Mouse (Mus musculus) heart, embryonic 12.5 days (tissue): Measurements from ENCODE around the gene Ppp1r14c. TPM values are rescaled to one million over a fixed set of nuclear protein-coding genes. Genes with fewer than 3 reads are reported as not detected.

Experiments
- ATAC-seq: fragments of 200-750 bp; cut with Nextera tagmentation; 2 replicates; pipeline ENCODE4 v1.8.0; 2017; ENCODE audit warnings: moderate TSS enrichment, moderate library complexity; ENCODE audit not compliant: insufficient number of reproducible peaks, low FRiP score
- H3K27ac ChIP-seq: fragments of 300-500 bp; sonication (generic); 2 replicates; pipeline ENCODE4 v1.5.1; 2016; ENCODE audit warnings: mild to moderate bottlenecking, moderate library complexity; ENCODE audit not compliant: poor library complexity, severe bottlenecking
- H3K27me3 ChIP-seq: fragments of 300-500 bp; sonication (generic); replicated peaks from 2 replicates; pipeline ENCODE4 v1.6.1; 2016; ENCODE audit warnings: mild to moderate bottlenecking, moderate library complexity
- H3K36me3 ChIP-seq: fragments of 300-500 bp; sonication (generic); 2 replicates; pipeline ENCODE4 v1.6.1; 2016; ENCODE audit warnings: mild to moderate bottlenecking, moderate library complexity
- H3K4me1 ChIP-seq: fragments of 300-500 bp; sonication (generic); replicated peaks from 2 replicates; pipeline ENCODE4 v1.6.1; 2016; ENCODE audit warnings: mild to moderate bottlenecking
- H3K4me2 ChIP-seq: fragments of 300-500 bp; sonication (generic); 2 replicates; pipeline ENCODE4 v1.6.1; 2016; ENCODE audit warnings: mild to moderate bottlenecking, moderate library complexity
- H3K4me3 ChIP-seq: fragments of 300-500 bp; sonication (generic); 2 replicates; pipeline ENCODE4 v1.5.1; 2016; ENCODE audit warnings: mild to moderate bottlenecking
- H3K9ac ChIP-seq: fragments of 300-500 bp; sonication (generic); 2 replicates; pipeline ENCODE4 v1.6.1; 2016; ENCODE audit warnings: mild to moderate bottlenecking, moderate library complexity
- H3K9me3 ChIP-seq: fragments of 300-500 bp; sonication (generic); replicated peaks from 2 replicates; pipeline ENCODE4 v1.6.1; 2016; ENCODE audit warnings: mild to moderate bottlenecking, moderate library complexity
- WGBS: fragments of 180-500 bp; shearing (Covaris S2); methylation state at CpG from one replicate; pipeline ENCODE4 v1.1.7; 2016; 5-methylcytosine and 5-hydroxymethylcytosine counted together
- polyA plus RNA-seq: library from polyadenylated mRNA; unstranded; fragments of >200 nt; fragmentation: Nextera tagmentation; extraction: Ambion mirVana; gene quantifications from 2 replicates; pipeline ENCODE4 v1.2.1, GENCODE M21; 2016

The Ppp1r14c gene
- polyA plus RNA-seq, result 217 and 222 TPM in 2 replicates

DNA sequence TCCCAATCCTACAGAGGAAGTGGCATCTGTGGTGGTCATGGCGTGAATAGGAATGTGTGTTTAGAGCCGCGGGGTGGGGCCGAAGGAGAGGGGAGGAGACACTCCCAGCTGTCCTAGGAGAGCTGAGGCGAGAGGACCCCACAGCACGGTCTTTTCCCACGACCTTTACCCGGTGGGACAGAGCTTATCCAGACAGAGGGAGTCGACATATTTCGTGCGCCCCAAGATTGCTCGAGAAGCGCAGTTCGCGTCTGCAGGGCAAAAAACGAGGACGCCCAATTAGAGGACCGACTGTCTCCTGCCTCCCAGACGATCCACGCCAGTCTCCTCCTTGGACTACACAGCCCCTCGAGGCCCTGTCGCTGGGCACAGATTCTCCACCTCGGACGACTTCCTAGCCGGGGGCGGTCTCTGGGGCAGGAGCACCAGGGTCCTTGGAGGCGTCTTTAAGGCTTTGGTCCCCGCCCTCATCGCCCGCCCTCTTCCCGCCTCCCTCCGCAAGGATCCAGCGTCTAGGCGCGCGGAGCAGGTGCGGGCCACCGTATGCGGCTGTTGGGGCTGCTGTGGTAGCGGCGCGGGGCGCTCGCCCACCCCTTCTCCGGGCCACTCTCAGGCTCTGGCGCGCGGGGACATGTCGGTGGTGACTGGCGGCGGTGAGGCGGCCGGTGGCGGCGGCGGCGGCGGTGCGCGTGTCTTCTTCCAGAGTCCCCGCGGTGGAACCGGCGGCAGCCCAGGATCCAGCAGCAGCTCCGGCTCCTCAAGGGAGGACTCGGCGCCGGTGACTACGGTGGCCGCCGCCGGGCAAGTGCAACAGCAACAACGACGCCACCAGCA is at the start of gene Ppp1r14c:
Gene Ppp1r14c (plus strand): TSS at position 22 of the 834 bp plus-strand sequence.
- Histone ChIP-seq H3K9me3 (no peaks in the 10 kb centered on the region), H3K27me3 (no peaks in the 10 kb centered on the region), H3K4me1 (peaks cover 14% of the 10 kb centered on the region), H3K36me3 (peaks cover 7% of the 10 kb centered on the region; the same call in 1 of the 2 replicates), H3K9ac (peak within 1 kb of the TSS; percentile 88), H3K4me3 (peak within 1 kb of the TSS; percentile 86), H3K27ac (peak within 1 kb of the TSS; percentile 84), H3K4me2 (peak within 1 kb of the TSS; percentile 74)
- ATAC-seq, result peak; percentile 86
- WGBS, result under 1% methylated on average over 73 of the region's 74 CpGs

DNA sequence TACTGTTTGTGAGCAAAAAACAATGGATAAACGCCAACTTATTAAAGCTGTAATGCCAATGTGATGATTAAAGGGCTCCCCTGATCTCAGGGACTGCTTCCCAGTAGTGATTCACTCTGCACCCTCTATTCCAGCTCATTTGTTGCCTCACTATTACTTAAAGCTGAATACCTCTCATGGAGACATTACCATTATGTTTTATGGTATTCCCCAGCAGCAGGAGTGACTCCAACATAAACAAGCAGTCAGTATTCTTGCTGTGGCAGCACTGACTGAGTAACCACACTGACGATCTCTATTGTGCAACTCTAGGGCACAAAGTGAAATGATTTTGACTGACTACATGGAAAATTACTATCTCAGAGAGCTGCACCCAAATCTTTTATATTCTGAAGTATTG is 44.5 kb upstream of the Ppp1r14c start:
- Histone ChIP-seq H3K9ac (no peak overlapping the region), H3K27ac (no peak overlapping the region), H3K4me2 (no peak overlapping the region), H3K9me3 (0 out of 2 replicates have a peak, but pooled peaks cover 3% of the 10 kb centered on the region), H3K36me3 (no peaks in the 10 kb centered on the region), H3K27me3 (no peaks in the 10 kb centered on the region), H3K4me3 (no peak overlapping the region), H3K4me1 (no peaks in the 10 kb centered on the region)
- WGBS, result 85% methylated on average over 2 of the region's 2 CpGs
- ATAC-seq, result no peak

DNA sequence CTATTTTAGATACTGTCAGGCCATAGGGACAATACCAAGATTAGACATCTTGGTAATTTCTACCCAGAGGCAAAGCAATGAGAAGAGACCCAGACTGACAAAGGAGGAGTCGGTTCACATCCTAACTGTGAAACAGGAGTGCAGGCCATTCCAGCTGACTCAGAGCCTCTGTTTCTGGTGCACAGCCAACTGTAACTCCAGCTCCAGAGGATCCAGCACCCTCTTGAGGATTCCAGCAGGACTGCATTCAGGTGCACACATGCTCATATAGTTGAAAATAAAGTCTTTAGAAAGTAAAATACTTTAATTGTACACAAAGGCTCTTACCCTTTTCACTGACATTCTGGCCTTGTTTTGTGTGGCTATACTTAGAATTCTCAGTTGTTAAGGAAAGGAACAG is 40.4 kb upstream of the Ppp1r14c start:
- 69% methylated on average over 1 of the region's 1 CpGs for WGBS
- H3K4me1 ChIP-seq, result no peaks in the 10 kb centered on the region
- 0 out of 2 replicates have a peak, but pooled peaks cover 3% of the 10 kb centered on the region for H3K9me3 ChIP-seq
- no peaks in the 10 kb centered on the region for H3K27me3 ChIP-seq
- H3K36me3 ChIP-seq, result no peaks in the 10 kb centered on the region
- no peak overlapping the region for H3K4me3 ChIP-seq
- no peak overlapping the region for H3K27ac ChIP-seq
- no peak for ATAC-seq
- H3K9ac ChIP-seq, result no peak overlapping the region
- H3K4me2 ChIP-seq, result no peak overlapping the region

DNA sequence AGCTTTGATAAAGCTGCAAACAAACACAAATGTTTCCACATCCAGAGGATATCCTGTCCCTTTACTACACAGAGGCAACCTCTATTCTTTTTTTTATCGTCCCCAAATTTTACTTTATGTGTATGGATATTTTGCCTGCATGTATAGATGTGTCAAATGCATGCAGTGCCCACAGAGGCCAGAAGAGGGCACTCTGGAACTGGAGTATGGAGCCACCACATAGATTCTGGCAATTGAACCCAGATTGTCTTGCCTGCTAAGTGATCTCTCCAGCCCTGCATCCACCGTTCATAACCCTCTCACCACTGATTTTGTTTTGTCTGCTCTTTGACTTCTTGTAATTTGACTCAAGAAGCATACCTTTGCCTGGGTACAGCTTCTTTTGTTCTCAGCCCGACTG is 33.0 kb upstream of the Ppp1r14c start:
- peaks cover 20% of the 10 kb centered on the region for H3K4me1 ChIP-seq
- no peak overlapping the region for H3K4me3 ChIP-seq
- no peaks in the 10 kb centered on the region for H3K36me3 ChIP-seq
- no peak overlapping the region for H3K9ac ChIP-seq
- no peak overlapping the region for H3K27ac ChIP-seq
- peak; percentile 42 for ATAC-seq
- no peaks in the 10 kb centered on the region for H3K9me3 ChIP-seq
- 22% methylated on average over 3 of the region's 3 CpGs for WGBS
- H3K27me3 ChIP-seq, result no peaks in the 10 kb centered on the region
- no peak overlapping the region for H3K4me2 ChIP-seq

DNA sequence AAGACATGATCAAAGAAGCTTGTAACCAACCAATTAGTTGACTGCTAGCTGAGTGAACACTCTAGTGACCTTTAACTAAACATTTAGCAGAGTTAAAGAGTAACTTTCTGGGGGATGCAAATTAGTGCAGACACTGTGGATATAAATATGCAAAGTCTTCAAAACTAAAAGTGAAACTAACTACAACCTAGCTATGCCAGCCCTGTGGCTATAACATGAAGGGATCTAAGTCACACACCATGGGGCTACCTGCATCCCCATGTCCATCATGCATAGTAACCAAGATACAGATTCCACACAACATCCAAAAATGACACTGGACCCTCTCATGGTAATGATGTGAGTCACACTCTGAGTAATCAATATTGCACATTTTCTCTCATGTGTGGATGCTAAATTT is 31.3 kb upstream of the Ppp1r14c start:
- Histone ChIP-seq H3K27ac (no peak overlapping the region), H3K9ac (no peak overlapping the region), H3K4me3 (no peak overlapping the region), H3K4me2 (no peak overlapping the region), H3K9me3 (no peaks in the 10 kb centered on the region), H3K36me3 (no peaks in the 10 kb centered on the region), H3K27me3 (no peaks in the 10 kb centered on the region), H3K4me1 (peaks cover 27% of the 10 kb centered on the region)
- ATAC-seq, result no peak

DNA sequence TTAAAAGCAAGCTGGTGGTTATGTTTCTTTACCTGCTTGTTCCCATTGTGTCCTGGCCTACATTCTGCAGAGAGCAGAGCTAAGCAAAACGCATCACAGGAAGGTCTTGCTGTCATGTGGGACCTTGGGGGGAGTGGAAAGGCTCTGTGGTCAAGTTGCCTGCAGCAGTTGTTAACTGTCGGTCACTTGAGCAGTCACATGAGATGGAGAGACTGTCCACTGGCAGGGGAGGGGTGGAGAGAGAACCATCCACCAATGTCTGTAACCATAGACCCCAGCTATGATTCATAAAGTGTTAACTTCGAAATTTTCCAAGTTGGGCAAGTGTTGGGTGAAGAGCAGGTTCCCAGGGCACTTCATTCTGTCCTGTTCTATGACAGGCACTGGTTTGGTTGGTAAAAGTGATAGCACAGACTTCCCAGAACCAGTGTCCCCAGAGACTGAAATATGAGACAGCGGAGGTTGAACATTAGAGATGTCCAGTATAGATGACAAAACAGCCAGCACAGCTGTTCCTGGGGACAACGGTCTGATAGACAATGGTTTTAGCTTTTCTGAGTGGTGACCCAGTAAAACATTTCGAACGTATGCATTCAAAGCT is 29.0 kb upstream of the Ppp1r14c start:
- H3K36me3 ChIP-seq, result no peaks in the 10 kb centered on the region
- H3K4me2 ChIP-seq, result no peak overlapping the region
- H3K4me1 ChIP-seq, result peaks cover 33% of the 10 kb centered on the region
- H3K27me3 ChIP-seq, result no peaks in the 10 kb centered on the region
- WGBS, result 32% methylated on average over 7 of the region's 7 CpGs
- H3K4me3 ChIP-seq, result no peak overlapping the region
- 0 out of 2 replicates have a peak, but pooled peaks have one; percentile 27 for ATAC-seq
- no peaks in the 10 kb centered on the region for H3K9me3 ChIP-seq
- no peak overlapping the region for H3K9ac ChIP-seq
- peak overlapping the region; percentile 95 for H3K27ac ChIP-seq

DNA sequence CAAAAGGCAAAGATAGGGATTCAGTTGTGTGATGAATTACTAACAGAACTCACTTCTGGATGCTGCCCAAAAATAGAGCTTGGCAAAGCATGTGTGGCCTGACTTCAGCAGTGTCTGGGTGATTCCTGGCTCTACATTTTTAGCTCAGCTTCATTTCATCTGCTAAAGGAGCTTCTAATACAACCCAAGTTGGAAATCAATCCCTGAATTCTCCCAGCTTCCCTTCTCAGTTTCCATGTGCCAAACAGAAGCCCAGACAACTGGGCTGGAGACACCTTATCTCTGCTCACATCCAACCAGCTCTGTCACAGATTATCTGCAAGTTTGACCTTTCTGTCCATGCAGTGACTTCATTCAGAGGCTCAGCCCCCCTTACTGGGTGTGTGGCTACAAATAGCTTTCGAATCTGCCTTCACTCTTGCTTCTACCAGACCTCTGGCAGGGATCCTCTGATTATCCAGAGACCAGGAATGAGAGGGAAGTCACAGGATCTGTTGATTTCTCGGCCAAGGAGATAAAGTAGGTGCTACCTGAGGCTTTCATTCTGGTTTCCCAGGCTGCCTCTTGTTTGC is 28.4 kb upstream of the Ppp1r14c start:
- Histone ChIP-seq H3K4me1 (peaks cover 33% of the 10 kb centered on the region), H3K27ac (peak overlapping the region; percentile 95), H3K9ac (no peak overlapping the region), H3K9me3 (no peaks in the 10 kb centered on the region), H3K27me3 (no peaks in the 10 kb centered on the region), H3K36me3 (no peaks in the 10 kb centered on the region), H3K4me3 (no peak overlapping the region), H3K4me2 (peak overlapping the region; percentile 35; the same call in 1 of the 2 replicates)
- 11% methylated on average over 2 of the region's 2 CpGs for WGBS
- peak; percentile 74 for ATAC-seq

DNA sequence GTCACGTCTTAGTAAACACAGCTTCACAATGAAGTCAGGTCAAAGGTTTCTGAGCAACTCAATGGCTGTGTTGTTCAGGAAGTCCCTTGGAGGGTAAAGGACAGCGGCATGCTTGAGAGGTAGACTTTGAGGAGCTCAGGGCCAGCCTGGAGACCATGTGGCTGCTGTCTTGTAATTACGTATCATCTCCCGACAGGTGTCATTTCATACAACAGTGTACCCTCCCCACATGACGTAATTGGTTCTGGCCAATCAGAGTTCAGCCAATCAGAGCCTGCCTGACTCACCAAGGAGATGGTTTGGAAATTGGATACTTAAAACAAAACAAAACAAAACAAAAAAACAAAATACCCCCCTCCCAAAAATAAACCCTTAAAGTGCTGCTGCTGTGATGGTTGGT is 20.2 kb upstream of the Ppp1r14c start:
- H3K4me1 ChIP-seq, result peaks cover 11% of the 10 kb centered on the region
- 53% methylated on average over 5 of the region's 5 CpGs for WGBS
- H3K9me3 ChIP-seq, result no peaks in the 10 kb centered on the region
- H3K27me3 ChIP-seq, result no peaks in the 10 kb centered on the region
- H3K4me2 ChIP-seq, result no peak overlapping the region
- no peak overlapping the region for H3K9ac ChIP-seq
- no peak overlapping the region for H3K4me3 ChIP-seq
- no peak for ATAC-seq
- no peak overlapping the region for H3K27ac ChIP-seq
- H3K36me3 ChIP-seq, result no peaks in the 10 kb centered on the region

DNA sequence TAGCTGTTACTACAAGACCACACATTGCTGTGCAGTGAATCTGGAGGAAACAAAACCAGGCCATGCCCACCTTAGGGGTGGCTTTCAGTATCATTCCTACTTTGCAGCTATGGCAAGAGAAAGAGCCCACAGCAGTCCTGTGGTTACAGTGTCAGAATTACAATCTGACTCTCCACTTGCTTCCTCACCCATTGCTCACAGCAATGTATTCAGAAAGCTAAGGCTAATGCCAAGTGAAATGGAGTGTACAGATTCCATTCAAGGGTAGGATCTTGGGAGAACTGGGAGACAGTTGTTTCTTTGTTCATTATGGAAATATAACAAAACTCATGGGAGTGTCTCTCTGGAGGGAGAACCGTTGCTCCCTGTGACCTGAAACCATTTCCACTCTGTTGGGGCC is 6.3 kb upstream of the Ppp1r14c start:
- Histone ChIP-seq H3K4me2 (no peak overlapping the region), H3K27ac (no peak overlapping the region), H3K36me3 (no peaks in the 10 kb centered on the region), H3K9me3 (no peaks in the 10 kb centered on the region), H3K27me3 (no peaks in the 10 kb centered on the region), H3K9ac (no peak overlapping the region), H3K4me3 (no peak overlapping the region), H3K4me1 (peaks cover 4% of the 10 kb centered on the region)
- 82% methylated on average over 1 of the region's 1 CpGs for WGBS
- ATAC-seq, result no peak

DNA sequence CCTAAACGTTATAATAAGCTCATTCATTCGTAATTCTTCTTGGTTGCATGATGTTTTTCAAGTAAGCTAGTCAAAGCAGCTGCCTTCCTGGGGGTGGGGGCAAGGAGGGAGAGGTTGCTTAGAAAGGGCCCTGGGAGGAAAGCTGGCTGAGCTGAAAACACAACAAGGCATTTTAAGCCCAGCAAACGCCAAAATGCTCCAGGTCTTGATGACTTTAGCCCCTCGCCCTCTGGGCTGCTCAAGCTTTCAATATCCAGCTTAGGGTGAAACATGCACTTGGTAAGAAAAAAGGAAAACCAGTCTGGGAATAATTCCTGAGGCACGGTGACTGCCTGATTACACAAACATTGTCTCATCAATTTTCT is 204 bp upstream of the Ppp1r14c start:
- Histone ChIP-seq H3K4me2 (peak overlapping the region; percentile 74), H3K9me3 (no peaks in the 10 kb centered on the region), H3K36me3 (peaks cover 7% of the 10 kb centered on the region; the same call in 1 of the 2 replicates), H3K27me3 (no peaks in the 10 kb centered on the region), H3K27ac (peak overlapping the region; percentile 84), H3K4me3 (peak overlapping the region; percentile 86), H3K4me1 (peaks cover 16% of the 10 kb centered on the region), H3K9ac (peak overlapping the region; percentile 88)
- 37% methylated on average over 5 of the region's 5 CpGs for WGBS
- no peak for ATAC-seq

DNA sequence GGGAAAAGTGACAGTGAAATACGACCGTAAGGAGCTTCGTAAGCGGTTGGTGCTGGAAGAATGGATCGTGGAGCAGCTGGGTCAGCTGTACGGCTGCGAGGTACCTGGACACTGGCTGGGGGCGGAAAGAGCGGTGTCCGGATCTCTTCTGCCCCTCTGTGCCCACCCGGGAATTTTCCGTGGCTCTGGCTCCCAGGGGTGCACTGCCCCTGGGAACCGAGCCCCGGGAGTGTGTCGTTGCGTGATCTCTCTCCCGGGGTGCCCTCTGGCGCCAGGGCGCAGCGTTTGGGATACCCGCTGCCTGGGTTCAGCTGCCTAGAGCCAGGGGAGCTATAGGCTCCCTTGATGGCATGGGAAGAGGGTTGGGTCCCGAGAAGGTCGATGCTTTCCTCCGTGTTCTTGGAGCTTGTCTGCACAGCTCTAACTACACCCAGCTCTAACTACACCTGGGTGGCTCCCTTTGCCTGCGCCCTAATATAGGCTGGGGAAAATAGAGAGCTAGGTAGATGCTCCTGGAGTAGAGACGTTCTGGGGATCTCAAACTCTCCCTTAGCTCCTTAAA is 1.1 kb downstream of the Ppp1r14c start:
- WGBS, result 2% methylated on average over 26 of the region's 26 CpGs
- Histone ChIP-seq H3K4me3 (peak overlapping the region; percentile 86), H3K9me3 (no peaks in the 10 kb centered on the region), H3K4me2 (peak overlapping the region; percentile 74), H3K27me3 (no peaks in the 10 kb centered on the region), H3K4me1 (peaks cover 14% of the 10 kb centered on the region), H3K36me3 (peaks cover 10% of the 10 kb centered on the region; the same call in 1 of the 2 replicates), H3K27ac (peak overlapping the region; percentile 84), H3K9ac (peak overlapping the region; percentile 88)
- peak; percentile 54; the same call in 1 of the 2 replicates for ATAC-seq
